Mouse (Mus musculus) midbrain, embryonic 11.5 days (tissue): ENCODE data around the gene B3galnt2. TPM values are rescaled to one million over a fixed set of nuclear protein-coding genes. Genes with fewer than 3 reads are reported as not detected.

Experiments used
- ATAC-seq: fragments of 200-750 bp; cut with Nextera tagmentation; 2 replicates; pipeline ENCODE4 v1.8.0; 2017; ENCODE audit warnings: moderate TSS enrichment, moderate library complexity; ENCODE audit not compliant: low FRiP score
- DNase-seq: peaks from one replicate; pipeline ENCODE4 v3.0.0; 2015; ENCODE audit warnings: low spot score; ENCODE audit errors: missing footprints
- H3K27ac ChIP-seq: fragments of 300-500 bp; sonication (generic); 2 replicates; pipeline ENCODE4 v1.5.1; 2014; ENCODE audit warnings: low read depth, low read length
- H3K27me3 ChIP-seq: fragments of 300-500 bp; sonication (generic); 2 replicates; pipeline ENCODE4 v1.6.1; 2014; ENCODE audit warnings: mild to moderate bottlenecking, low read length, moderate library complexity, mixed read lengths; ENCODE audit not compliant: control insufficient read depth, insufficient read depth
- H3K36me3 ChIP-seq: fragments of 300-500 bp; sonication (generic); 2 replicates; pipeline ENCODE4 v1.6.1; 2014; ENCODE audit warnings: mild to moderate bottlenecking, low read length, moderate library complexity, mixed read lengths; ENCODE audit not compliant: control insufficient read depth, insufficient read depth
- H3K4me1 ChIP-seq: fragments of 300-500 bp; sonication (generic); 2 replicates; pipeline ENCODE4 v1.6.1; 2014; ENCODE audit warnings: low read length; ENCODE audit not compliant: control insufficient read depth, insufficient read depth
- H3K4me2 ChIP-seq: fragments of 300-500 bp; sonication (generic); 2 replicates; pipeline ENCODE4 v1.6.1; 2014; ENCODE audit warnings: mild to moderate bottlenecking, moderate library complexity
- H3K4me3 ChIP-seq: fragments of 300-500 bp; sonication (generic); 2 replicates; pipeline ENCODE4 v1.5.1; 2014; ENCODE audit warnings: low read depth, low read length
- H3K9ac ChIP-seq: fragments of 300-500 bp; sonication (generic); 2 replicates; pipeline ENCODE4 v1.6.1; 2014; ENCODE audit warnings: low read length
- H3K9me3 ChIP-seq: fragments of 300-500 bp; sonication (generic); 2 replicates; pipeline ENCODE4 v1.6.1; 2016; ENCODE audit warnings: low read length; ENCODE audit not compliant: control insufficient read depth
- WGBS: fragments of 180-500 bp; shearing (Covaris S2); extraction: QIAGEN DNeasy Blood & Tissue Kit; methylation state at CpG from one replicate; pipeline ENCODE4 v1.1.7; 2014; 5-methylcytosine and 5-hydroxymethylcytosine counted together
- polyA plus RNA-seq: library from polyadenylated mRNA; unstranded; fragments of >200 nt; fragmentation: Nextera tagmentation; extraction: Ambion mirVana; gene quantifications from 2 replicates; pipeline ENCODE4 v1.2.1, GENCODE M21; 2014

B3galnt2 gene
- polyA plus RNA-seq, 1 experiment from 2014 or later: 35.4 TPM

DNA sequence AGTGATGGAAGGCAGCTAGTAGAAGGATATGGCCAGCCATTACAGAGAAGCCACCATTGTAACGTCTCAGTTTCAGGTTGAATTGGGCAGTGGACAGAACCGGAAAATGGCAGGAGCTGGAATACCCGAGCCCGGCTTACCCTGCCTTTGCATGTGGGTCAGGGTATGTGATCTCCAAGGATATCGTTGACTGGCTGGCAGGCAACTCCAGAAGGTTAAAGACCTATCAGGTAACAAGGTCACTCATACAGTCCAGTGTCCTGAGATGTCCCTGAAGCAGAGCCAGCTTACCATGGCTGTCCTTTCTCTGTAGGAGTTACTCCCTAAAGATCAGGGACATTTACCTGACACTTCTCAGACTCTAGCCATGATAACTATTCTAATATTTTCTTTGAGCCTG lies 40.8 kb downstream of the B3galnt2 start:
- H3K4me3 ChIP-seq: no peak overlapping the region
- DNase-seq (no peak), ATAC-seq (no peak)
- H3K4me2 ChIP-seq: no peak overlapping the region
- 95% methylated on average over 5 of the region's 5 CpGs for WGBS
- peaks cover 11% of the 10 kb centered on the region for H3K36me3 ChIP-seq
- no peaks in the 10 kb centered on the region for H3K9me3 ChIP-seq
- no peak overlapping the region for H3K27ac ChIP-seq
- H3K4me1 ChIP-seq: no peaks in the 10 kb centered on the region
- H3K9ac ChIP-seq: no peak overlapping the region
- no peaks in the 10 kb centered on the region for H3K27me3 ChIP-seq

- no peak overlapping the region for H3K4me3 ChIP-seq
- 90% methylated on average over 5 of the region's 5 CpGs for WGBS
- no peaks in the 10 kb centered on the region for H3K9me3 ChIP-seq
- H3K27me3 ChIP-seq: no peaks in the 10 kb centered on the region
- H3K4me2 ChIP-seq: no peak overlapping the region
- no peak overlapping the region for H3K27ac ChIP-seq
- H3K9ac ChIP-seq: no peak overlapping the region
- DNase-seq: no peak
- no peak for ATAC-seq
- H3K4me1 ChIP-seq: no peaks in the 10 kb centered on the region
- peaks cover 11% of the 10 kb centered on the region for H3K36me3 ChIP-seq
These were observed 43.2 kb downstream of the B3galnt2 start for GRCm38 (mm10) chr13:13997476-13997875.

DNA sequence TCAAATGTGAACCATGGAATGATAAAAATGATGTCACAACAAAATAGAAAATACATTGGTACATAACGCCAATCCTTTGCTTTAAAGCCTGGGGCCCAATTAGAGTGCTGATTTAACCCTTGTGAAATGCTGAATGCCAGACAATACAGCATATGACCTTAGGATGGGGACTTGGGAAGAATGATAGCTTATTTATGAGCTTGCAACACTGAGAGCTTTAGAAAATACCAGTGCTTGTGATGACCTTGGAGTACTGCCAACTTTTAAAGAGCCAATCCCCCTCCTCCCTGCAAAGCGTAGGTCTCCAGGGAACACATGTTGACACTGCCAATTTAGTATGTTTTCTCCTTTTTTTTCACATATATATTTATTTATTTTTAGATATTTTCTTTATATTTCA lies 48.4 kb downstream of the B3galnt2 start:
- H3K27ac ChIP-seq: no peak overlapping the region
- DNase-seq (no peak), ATAC-seq (no peak)
- no peaks in the 10 kb centered on the region for H3K27me3 ChIP-seq
- no peak overlapping the region for H3K4me2 ChIP-seq
- no peaks in the 10 kb centered on the region for H3K4me1 ChIP-seq
- 90% methylated on average over 2 of the region's 2 CpGs for WGBS
- no peak overlapping the region for H3K9ac ChIP-seq
- peaks cover 6% of the 10 kb centered on the region for H3K36me3 ChIP-seq
- no peaks in the 10 kb centered on the region for H3K9me3 ChIP-seq
- H3K4me3 ChIP-seq: no peak overlapping the region

- 85% methylated on average over 4 of the region's 4 CpGs for WGBS
- Histone ChIP-seq H3K4me3 (no peak overlapping the region), H3K9me3 (no peaks in the 10 kb centered on the region), H3K36me3 (peaks cover 3% of the 10 kb centered on the region), H3K9ac (no peak overlapping the region), H3K4me2 (no peak overlapping the region), H3K4me1 (no peaks in the 10 kb centered on the region), H3K27me3 (no peaks in the 10 kb centered on the region), H3K27ac (no peak overlapping the region)
- DNase-seq (no peak), ATAC-seq (no peak)
These were observed 49.8 kb downstream of the B3galnt2 start for GRCm38 (mm10) chr13:14004086-14004485.

- WGBS: 93% methylated on average over 5 of the region's 5 CpGs
- H3K4me1 ChIP-seq: no peaks in the 10 kb centered on the region
- H3K4me3 ChIP-seq: no peak overlapping the region
- no peaks in the 10 kb centered on the region for H3K27me3 ChIP-seq
- no peak overlapping the region for H3K4me2 ChIP-seq
- peaks cover 3% of the 10 kb centered on the region for H3K36me3 ChIP-seq
- no peaks in the 10 kb centered on the region for H3K9me3 ChIP-seq
- no peak overlapping the region for H3K9ac ChIP-seq
- no peak for DNase-seq
- no peak for ATAC-seq
- H3K27ac ChIP-seq: no peak overlapping the region
These were observed 50.7 kb downstream of the B3galnt2 start for GRCm38 (mm10) chr13:14004999-14005398.

- 86% methylated on average over 2 of the region's 2 CpGs for WGBS
These were observed 51.8 kb downstream of the B3galnt2 start for GRCm38 (mm10) chr13:14006056-14006455.

GRCm38 (mm10) chr13:14011454-14011995 lies 57.3 kb downstream of the B3galnt2 start:
- no peak for ATAC-seq

More at GRCm38 (mm10) chr13:14006056-14006455, 51.8 kb downstream of the B3galnt2 start:
- Histone ChIP-seq H3K4me2 (no peak overlapping the region), H3K27me3 (no peaks in the 10 kb centered on the region), H3K9me3 (no peaks in the 10 kb centered on the region), H3K9ac (no peak overlapping the region), H3K36me3 (peaks cover 3% of the 10 kb centered on the region), H3K27ac (no peak overlapping the region), H3K4me3 (no peak overlapping the region), H3K4me1 (no peaks in the 10 kb centered on the region)
- ATAC-seq (no peak), DNase-seq (no peak)

DNA sequence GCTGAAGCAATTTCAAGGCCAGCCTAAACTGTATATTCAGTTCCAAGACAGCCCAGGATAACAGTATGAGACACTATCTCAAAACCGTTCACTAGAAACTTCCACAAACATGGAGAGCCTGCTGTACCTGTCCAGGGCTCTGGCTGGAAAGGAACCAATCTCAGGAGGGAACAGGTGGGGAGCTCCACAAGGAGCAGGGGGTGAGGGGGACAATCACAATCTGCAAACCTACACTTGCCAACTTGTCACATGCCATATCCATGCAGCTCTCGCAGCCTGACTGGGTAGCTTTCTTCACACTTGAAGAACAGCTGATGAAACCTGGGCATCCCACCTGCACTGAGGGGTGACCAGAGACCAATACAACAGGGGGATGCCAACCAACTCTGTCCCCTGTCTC lies 59.7 kb downstream of the B3galnt2 start:
- ATAC-seq: no peak
- no peaks in the 10 kb centered on the region for H3K4me1 ChIP-seq
- H3K9ac ChIP-seq: no peak overlapping the region
- H3K4me2 ChIP-seq: no peak overlapping the region
- no peaks in the 10 kb centered on the region for H3K27me3 ChIP-seq
- 100% methylated on average over 2 of the region's 2 CpGs for WGBS
- no peaks in the 10 kb centered on the region; the same call in none of the 2 replicates for H3K36me3 ChIP-seq
- no peak overlapping the region for H3K4me3 ChIP-seq
- no peak overlapping the region for H3K27ac ChIP-seq
- H3K9me3 ChIP-seq: no peaks in the 10 kb centered on the region
- no peak for DNase-seq

More at GRCm38 (mm10) chr13:14011454-14011995, 57.3 kb downstream of the B3galnt2 start:
- Histone ChIP-seq H3K9ac (no peak overlapping the region), H3K36me3 (no peaks in the 10 kb centered on the region; the same call in none of the 2 replicates), H3K9me3 (no peaks in the 10 kb centered on the region), H3K27ac (no peak overlapping the region), H3K4me1 (no peaks in the 10 kb centered on the region), H3K27me3 (no peaks in the 10 kb centered on the region), H3K4me3 (no peak overlapping the region), H3K4me2 (no peak overlapping the region)
- WGBS: 87% methylated on average over 4 of the region's 4 CpGs
- no peak for DNase-seq

GRCm38 (mm10) chr13:14014540-14014939 lies 60.3 kb downstream of the B3galnt2 start:
- no peaks in the 10 kb centered on the region for H3K4me1 ChIP-seq
- H3K27me3 ChIP-seq: no peaks in the 10 kb centered on the region
- DNase-seq (no peak), ATAC-seq (no peak)
- H3K4me2 ChIP-seq: no peak overlapping the region
- WGBS: 93% methylated on average over 4 of the region's 4 CpGs
- H3K4me3 ChIP-seq: no peak overlapping the region
- H3K36me3 ChIP-seq: peaks cover 2% of the 10 kb centered on the region
- no peaks in the 10 kb centered on the region for H3K9me3 ChIP-seq
- H3K9ac ChIP-seq: no peak overlapping the region
- no peak overlapping the region for H3K27ac ChIP-seq
